Mouse (Mus musculus) heart, embryonic 12.5 days (tissue): ENCODE results near the gene Exoc1. TPM values are rescaled to one million over a fixed set of nuclear protein-coding genes. Genes with fewer than 3 reads are reported as not detected.

ENCODE experiments used
- ATAC-seq: fragments of 200-750 bp; cut with Nextera tagmentation; 2 replicates; pipeline ENCODE4 v1.8.0; 2017; ENCODE audit warnings: moderate TSS enrichment, moderate library complexity; ENCODE audit not compliant: insufficient number of reproducible peaks, low FRiP score
- H3K27ac ChIP-seq: fragments of 300-500 bp; sonication (generic); 2 replicates; pipeline ENCODE4 v1.5.1; 2016; ENCODE audit warnings: mild to moderate bottlenecking, moderate library complexity; ENCODE audit not compliant: poor library complexity, severe bottlenecking
- H3K27me3 ChIP-seq: fragments of 300-500 bp; sonication (generic); replicated peaks from 2 replicates; pipeline ENCODE4 v1.6.1; 2016; ENCODE audit warnings: mild to moderate bottlenecking, moderate library complexity
- H3K36me3 ChIP-seq: fragments of 300-500 bp; sonication (generic); 2 replicates; pipeline ENCODE4 v1.6.1; 2016; ENCODE audit warnings: mild to moderate bottlenecking, moderate library complexity
- H3K4me1 ChIP-seq: fragments of 300-500 bp; sonication (generic); replicated peaks from 2 replicates; pipeline ENCODE4 v1.6.1; 2016; ENCODE audit warnings: mild to moderate bottlenecking
- H3K4me2 ChIP-seq: fragments of 300-500 bp; sonication (generic); 2 replicates; pipeline ENCODE4 v1.6.1; 2016; ENCODE audit warnings: mild to moderate bottlenecking, moderate library complexity
- H3K4me3 ChIP-seq: fragments of 300-500 bp; sonication (generic); 2 replicates; pipeline ENCODE4 v1.5.1; 2016; ENCODE audit warnings: mild to moderate bottlenecking
- H3K9ac ChIP-seq: fragments of 300-500 bp; sonication (generic); 2 replicates; pipeline ENCODE4 v1.6.1; 2016; ENCODE audit warnings: mild to moderate bottlenecking, moderate library complexity
- H3K9me3 ChIP-seq: fragments of 300-500 bp; sonication (generic); replicated peaks from 2 replicates; pipeline ENCODE4 v1.6.1; 2016; ENCODE audit warnings: mild to moderate bottlenecking, moderate library complexity
- WGBS: fragments of 180-500 bp; shearing (Covaris S2); methylation state at CpG from one replicate; pipeline ENCODE4 v1.1.7; 2016; 5-methylcytosine and 5-hydroxymethylcytosine counted together
- polyA plus RNA-seq: library from polyadenylated mRNA; unstranded; fragments of >200 nt; fragmentation: Nextera tagmentation; extraction: Ambion mirVana; gene quantifications from 2 replicates; pipeline ENCODE4 v1.2.1, GENCODE M21; 2016

Gene Exoc1
- polyA plus RNA-seq, 1 experiment from 2014 or later = 27.0 TPM

GRCm38 (mm10) chr5:76609702-76610370 is 80.7 kb downstream of the Exoc1 start:
- Histone ChIP-seq H3K9ac (no peak overlapping the region), H3K4me1 (no peaks in the 10 kb centered on the region), H3K36me3 (peaks cover 80% of the 10 kb centered on the region), H3K4me3 (no peak overlapping the region), H3K27me3 (no peaks in the 10 kb centered on the region), H3K9me3 (no peaks in the 10 kb centered on the region), H3K27ac (no peak overlapping the region), H3K4me2 (no peak overlapping the region)
- WGBS = 95% methylated on average over 8 of the region's 8 CpGs
- ATAC-seq = no peak

- Histone ChIP-seq H3K9me3 (no peaks in the 10 kb centered on the region), H3K36me3 (peaks cover 84% of the 10 kb centered on the region), H3K27ac (no peak overlapping the region)
Observed at GRCm38 (mm10) chr5:76612867-76613499, 83.9 kb downstream of the Exoc1 start.

GRCm38 (mm10) chr5:76615276-76615675 is 86.2 kb downstream of the Exoc1 start:
- no peak overlapping the region for H3K9ac ChIP-seq
- peaks cover 85% of the 10 kb centered on the region for H3K36me3 ChIP-seq
- no peak overlapping the region for H3K4me2 ChIP-seq
- H3K27ac ChIP-seq = no peak overlapping the region
- 91% methylated on average over 8 of the region's 8 CpGs for WGBS
- H3K9me3 ChIP-seq = no peaks in the 10 kb centered on the region
- no peak for ATAC-seq
- H3K4me3 ChIP-seq = no peak overlapping the region
- H3K4me1 ChIP-seq = no peaks in the 10 kb centered on the region
- no peaks in the 10 kb centered on the region for H3K27me3 ChIP-seq

More at GRCm38 (mm10) chr5:76612867-76613499, 83.9 kb downstream of the Exoc1 start:
- H3K4me1 ChIP-seq = no peaks in the 10 kb centered on the region
- no peak overlapping the region for H3K9ac ChIP-seq
- 83% methylated on average over 6 of the region's 6 CpGs for WGBS
- no peak for ATAC-seq
- no peak overlapping the region for H3K4me3 ChIP-seq
- no peaks in the 10 kb centered on the region for H3K27me3 ChIP-seq
- no peak overlapping the region for H3K4me2 ChIP-seq

- ATAC-seq = no peak
- Histone ChIP-seq H3K9me3 (no peaks in the 10 kb centered on the region), H3K4me1 (no peaks in the 10 kb centered on the region), H3K36me3 (peaks cover 77% of the 10 kb centered on the region), H3K9ac (no peak overlapping the region), H3K4me3 (no peak overlapping the region), H3K27me3 (no peaks in the 10 kb centered on the region), H3K27ac (no peak overlapping the region), H3K4me2 (no peak overlapping the region)
- WGBS = 92% methylated on average over 2 of the region's 2 CpGs
Observed at GRCm38 (mm10) chr5:76616196-76616747, 87.2 kb downstream of the Exoc1 start.

GRCm38 (mm10) chr5:76618750-76619149 is 89.6 kb downstream of the Exoc1 start:
- Histone ChIP-seq H3K9me3 (no peaks in the 10 kb centered on the region), H3K27ac (no peak overlapping the region), H3K9ac (no peak overlapping the region), H3K4me3 (no peak overlapping the region), H3K4me1 (no peaks in the 10 kb centered on the region), H3K27me3 (no peaks in the 10 kb centered on the region), H3K4me2 (no peak overlapping the region), H3K36me3 (peaks cover 73% of the 10 kb centered on the region)
- no peak for ATAC-seq
- WGBS = 83% methylated on average over 7 of the region's 7 CpGs

Other genes with a start within 250 kb of the Exoc1 start
- gene Clock, start 224.5 kb upstream of the Exoc1 start, polyA plus RNA-seq = 13.4 and 14.1 TPM in 2 replicates
- gene Pdcl2, start 198.2 kb upstream of the Exoc1 start, polyA plus RNA-seq = not detected in 2 replicates
- gene Nmu, start 165.5 kb upstream of the Exoc1 start, polyA plus RNA-seq = not detected in 2 replicates
- gene Gm7271, start 45.3 kb upstream of the Exoc1 start, polyA plus RNA-seq = not detected in 2 replicates
- gene Cep135, start 59.4 kb downstream of the Exoc1 start, polyA plus RNA-seq = 8.5 and 9.8 TPM in 2 replicates
- gene C530008M17Rik, start 127.2 kb downstream of the Exoc1 start, polyA plus RNA-seq = 36.1 and 38.7 TPM in 2 replicates